Mouse (Mus musculus) embryonic fibroblast, embryonic 13.5 days (primary cell): ENCODE measurements around the gene Tvp23a. TPM values are rescaled to one million over a fixed set of nuclear protein-coding genes. Genes with fewer than 3 reads are reported as not detected.

ENCODE experiments used
- H3K27ac ChIP-seq: 2 replicates; pipeline ENCODE4 v1.5.1; 2012; ENCODE audit warnings: low read length, control low read depth, inconsistent platforms; ENCODE audit not compliant: insufficient read depth
- H3K4me1 ChIP-seq: 2 replicates; pipeline ENCODE4 v1.6.1; 2011; ENCODE audit warnings: low read length; ENCODE audit not compliant: control insufficient read depth, insufficient read depth
- H3K4me3 ChIP-seq: 2 replicates; pipeline ENCODE4 v1.5.1; 2011; ENCODE audit warnings: mild to moderate bottlenecking, control low read depth, low read length; ENCODE audit not compliant: insufficient read depth
- CTCF ChIP-seq: IDR thresholded peaks from 2 replicates; pipeline ENCODE4 v1.5.1; 2011; ENCODE audit warnings: mild to moderate bottlenecking, control low read depth, low read length, moderate library complexity, borderline replicate concordance; ENCODE audit not compliant: insufficient read depth
- POLR2A ChIP-seq: IDR thresholded peaks from 2 replicates; pipeline ENCODE4 v1.6.1; 2011; ENCODE audit warnings: low read depth, mild to moderate bottlenecking, control low read depth, low read length, moderate library complexity
- polyA plus RNA-seq: library from polyadenylated mRNA; stranded (reverse); fragments of >200 nt; gene quantifications from 2 replicates; pipeline ENCODE4 v1.2.4, GENCODE M21; 2011; ENCODE audit warnings: low read depth; ENCODE audit not compliant: missing spikeins, insufficient read length

Tvp23a gene
- polyA plus RNA-seq, 1 experiment, result 15.0 TPM

DNA sequence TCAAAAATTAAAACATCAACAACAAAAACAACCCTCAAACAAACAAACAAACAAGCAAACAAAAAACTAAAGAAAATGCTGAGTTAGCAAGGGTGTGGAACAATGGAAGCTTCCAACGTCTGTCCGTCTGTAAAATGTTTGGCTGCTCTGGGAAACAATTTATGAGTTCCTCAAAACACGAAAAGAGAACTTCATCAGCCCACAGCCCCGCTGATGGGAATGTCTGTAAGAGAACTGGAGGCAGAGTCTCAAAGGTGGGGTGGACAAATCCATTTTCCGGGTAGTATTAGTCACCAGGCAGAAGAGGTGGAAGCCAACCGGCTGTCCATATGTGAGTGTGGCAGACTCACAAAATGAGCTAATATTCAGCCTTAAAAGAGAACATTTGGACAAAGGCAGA, 5.8 kb downstream of the Tvp23a start:
- H3K4me3 ChIP-seq, result no peak overlapping the region
- H3K4me1 ChIP-seq, result no peaks in the 10 kb centered on the region
- no peak for TF ChIP-seq CTCF
- TF ChIP-seq POLR2A, result no peak
- no peak overlapping the region for H3K27ac ChIP-seq

DNA sequence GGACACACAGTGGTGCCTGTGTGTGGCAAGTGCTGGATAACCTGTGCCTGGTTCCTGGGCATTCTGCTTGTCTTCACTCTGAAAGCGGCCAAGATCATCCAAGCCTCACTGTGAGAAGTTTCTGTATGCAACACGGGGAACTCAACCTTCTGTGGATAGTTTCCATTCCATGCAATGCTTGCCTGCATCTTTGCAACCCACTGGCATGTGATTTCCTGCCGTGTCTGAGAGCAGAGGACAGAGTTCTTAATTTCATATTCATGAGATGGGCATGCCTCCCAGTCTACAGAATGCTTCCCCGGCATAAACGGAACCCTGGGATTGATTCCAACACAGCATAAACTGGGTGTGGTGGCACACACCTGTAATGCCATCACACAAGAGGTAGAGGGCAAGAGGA, 9.1 kb downstream of the Tvp23a start:
- Histone ChIP-seq H3K4me1 (no peaks in the 10 kb centered on the region), H3K27ac (no peak overlapping the region), H3K4me3 (no peak overlapping the region)
- no peak for TF ChIP-seq POLR2A
- no peak for TF ChIP-seq CTCF

DNA sequence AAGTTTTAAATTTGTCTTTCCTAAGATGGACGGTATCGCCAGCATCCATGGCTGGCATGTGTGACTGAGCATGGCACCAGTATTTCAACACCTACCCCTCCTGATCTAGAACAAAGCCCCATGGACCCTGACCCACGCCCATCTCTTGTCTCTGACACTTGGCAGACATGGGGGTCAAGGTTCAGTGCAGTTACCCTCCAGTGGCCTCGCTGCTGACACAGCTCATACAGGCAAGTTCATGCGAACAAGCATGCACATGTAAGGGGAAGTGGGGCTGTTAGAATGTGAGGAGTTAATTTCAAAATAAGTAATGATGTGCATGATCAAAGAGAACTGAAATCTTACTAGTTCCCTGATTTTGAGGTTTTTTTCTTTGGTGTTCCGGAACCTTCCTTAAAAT, 11.0 kb downstream of the Tvp23a start:
- no peak overlapping the region for H3K4me3 ChIP-seq
- no peaks in the 10 kb centered on the region for H3K4me1 ChIP-seq
- no peak overlapping the region for H3K27ac ChIP-seq
- TF ChIP-seq POLR2A (no peak), CTCF (no peak)

DNA sequence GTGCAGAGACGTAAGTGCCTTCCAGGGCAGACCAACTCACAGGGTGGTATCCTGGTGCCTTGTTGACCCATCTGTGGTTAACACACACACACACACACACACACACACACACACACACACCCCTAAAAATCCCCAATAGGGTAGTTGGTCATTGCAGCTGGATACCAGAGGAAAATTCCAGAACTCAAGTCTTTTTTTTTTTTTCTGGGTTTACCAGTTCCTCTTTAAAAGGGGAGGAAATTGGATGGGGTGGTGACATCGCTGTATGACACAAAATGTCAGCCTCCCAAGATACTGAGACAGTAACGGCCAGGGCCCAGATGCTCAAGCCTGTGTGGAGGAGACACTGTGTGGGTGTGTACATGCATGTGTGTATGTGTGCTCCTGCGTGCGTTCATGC, 13.8 kb downstream of the Tvp23a start:
- Histone ChIP-seq H3K4me3 (no peak overlapping the region), H3K27ac (no peak overlapping the region), H3K4me1 (no peaks in the 10 kb centered on the region)
- TF ChIP-seq POLR2A, result no peak
- TF ChIP-seq CTCF, result no peak

GRCm38 (mm10) chr16:10432387-10432786, 14.8 kb downstream of the Tvp23a start:
- no peak overlapping the region for H3K4me3 ChIP-seq
- no peaks in the 10 kb centered on the region for H3K4me1 ChIP-seq
- no peak overlapping the region for H3K27ac ChIP-seq
- TF ChIP-seq POLR2A (no peak), CTCF (no peak)

DNA sequence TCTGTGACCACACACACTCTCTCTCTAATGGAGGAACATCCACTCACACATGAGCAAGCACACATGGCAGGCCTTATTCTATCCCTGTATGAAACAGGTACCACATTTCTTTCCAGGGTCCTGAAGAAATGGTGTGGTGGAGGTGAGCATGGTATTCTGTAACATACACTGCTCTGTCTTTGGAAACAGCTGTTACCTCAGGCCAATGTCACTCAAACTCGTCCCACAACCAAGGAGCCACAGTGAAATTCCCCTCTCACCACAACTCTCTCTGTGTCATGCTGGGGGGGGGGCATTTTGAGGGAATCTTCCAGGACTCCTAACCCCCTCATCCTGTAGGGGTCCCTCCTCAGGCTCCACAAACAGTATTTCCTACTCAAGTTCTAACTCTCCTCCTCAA, 15.3 kb downstream of the Tvp23a start:
- Histone ChIP-seq H3K4me1 (no peaks in the 10 kb centered on the region), H3K4me3 (no peak overlapping the region), H3K27ac (no peak overlapping the region)
- TF ChIP-seq CTCF (no peak), POLR2A (no peak)

DNA sequence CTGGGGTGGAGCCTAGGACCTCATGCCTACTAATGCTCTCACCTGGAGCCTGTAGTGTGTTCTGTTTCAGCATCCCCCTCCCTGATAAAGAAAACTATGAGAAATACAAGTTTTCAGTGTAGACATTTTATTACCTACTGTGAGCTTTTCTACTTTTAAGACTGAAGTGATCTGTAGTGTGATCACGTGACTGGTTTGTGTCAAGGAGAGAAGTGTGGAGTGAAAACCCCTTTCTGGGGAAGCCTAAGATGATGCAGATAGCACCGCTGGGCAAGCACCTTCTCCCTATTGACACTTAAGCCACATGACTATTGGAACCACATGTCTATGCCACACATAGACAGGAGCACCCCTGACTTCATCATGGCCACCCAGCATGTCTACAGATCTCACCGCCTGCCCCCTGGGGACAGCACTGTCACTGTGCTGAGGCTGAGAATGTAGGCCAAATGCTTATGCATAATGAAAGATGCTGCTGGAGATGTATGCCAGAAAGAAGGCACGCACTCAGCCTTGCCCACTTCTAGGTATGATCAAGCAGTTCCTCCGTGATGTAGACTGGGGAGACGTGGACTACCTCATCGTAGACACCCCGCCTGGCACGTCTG, 26.6 kb downstream of the Tvp23a start:
- Histone ChIP-seq H3K27ac (no peak overlapping the region), H3K4me1 (no peaks in the 10 kb centered on the region), H3K4me3 (no peak overlapping the region)
- TF ChIP-seq CTCF (no peak), POLR2A (no peak)

DNA sequence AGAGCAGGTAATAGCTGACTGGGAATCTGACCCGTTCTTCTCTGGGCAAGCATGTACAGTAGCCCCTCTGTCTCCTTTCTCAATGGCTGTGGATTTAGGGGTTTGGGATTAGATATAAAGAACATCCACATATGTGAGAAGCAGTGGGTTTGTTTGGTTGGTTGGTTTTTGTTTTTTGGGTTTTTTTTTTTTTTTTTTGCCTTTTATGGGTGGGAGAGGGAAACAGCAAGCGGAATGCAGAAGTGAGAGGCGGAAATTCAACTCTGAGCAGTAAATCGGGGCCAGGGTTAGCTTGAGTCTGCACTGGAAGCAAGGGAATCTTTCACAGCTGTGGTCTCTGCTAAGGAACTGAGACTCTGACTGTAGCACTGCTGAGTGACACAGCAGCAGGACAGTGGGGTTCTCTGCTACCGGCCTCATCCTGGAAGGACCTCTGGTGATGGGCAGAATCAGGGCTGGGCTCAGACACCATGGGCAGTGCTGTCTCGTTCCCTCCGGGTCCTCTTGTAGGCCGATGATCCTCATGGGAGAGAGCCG, 29.4 kb downstream of the Tvp23a start:
- Histone ChIP-seq H3K27ac (no peak overlapping the region), H3K4me1 (peaks cover 3% of the 10 kb centered on the region; the same call in 1 of the 2 replicates), H3K4me3 (no peak overlapping the region)
- no peak for TF ChIP-seq POLR2A
- no peak for TF ChIP-seq CTCF

GRCm38 (mm10) chr16:10416866-10417265, 30.3 kb downstream of the Tvp23a start:
- TF ChIP-seq POLR2A, result no peak
- TF ChIP-seq CTCF, result 0 out of 2 replicates have a peak, but pooled peaks have one; percentile 13
- Histone ChIP-seq H3K27ac (no peak overlapping the region), H3K4me3 (no peak overlapping the region), H3K4me1 (peaks cover 6% of the 10 kb centered on the region; the same call in 1 of the 2 replicates)

- TF ChIP-seq CTCF (peak; percentile 38; the same call in 1 of the 2 replicates), POLR2A (no peak)
- Histone ChIP-seq H3K27ac (no peak overlapping the region), H3K4me3 (no peak overlapping the region), H3K4me1 (peaks cover 6% of the 10 kb centered on the region; the same call in 1 of the 2 replicates)
These were observed 31.2 kb downstream of the Tvp23a start for GRCm38 (mm10) chr16:10415976-10416375.
